Mouse (Mus musculus): ENCODE measurements around the gene Hrh2. TPM values are rescaled to one million over a fixed set of nuclear protein-coding genes. Genes with fewer than 3 reads are reported as not detected.

The Hrh2 gene
- polyA plus RNA-seq, 1 experiment from 2014 or later, result 0.31 TPM

DNA sequence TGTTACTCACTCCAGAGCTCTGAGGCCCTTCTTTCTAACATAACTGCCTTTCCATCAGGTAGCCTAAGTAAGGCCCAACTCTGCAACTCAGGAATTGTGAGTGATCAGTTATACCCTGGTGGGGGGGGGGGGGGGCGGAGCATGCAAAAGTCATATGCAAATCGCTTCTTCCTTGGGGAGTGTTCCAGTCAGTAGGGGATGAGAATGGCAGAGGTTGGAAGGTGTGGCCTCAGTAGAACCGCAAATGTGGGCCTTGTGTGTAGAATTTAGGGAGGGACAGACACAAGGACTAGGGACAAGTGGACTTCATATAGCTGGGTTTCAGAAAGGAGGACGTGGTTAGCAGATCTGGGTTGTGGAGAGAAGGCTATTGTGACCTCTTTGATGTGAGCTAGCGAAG lies 23.3 kb downstream of the Hrh2 start:
- DNase-seq (ENCODE audit: low spot score) (no peak), ATAC-seq (ENCODE audit: low read depth) (no peak)
- no peak overlapping the region for H3K4me2 ChIP-seq (ENCODE audit: low read depth, low read length)
- H3K9ac ChIP-seq (ENCODE audit: low read depth, low read length), result no peak overlapping the region
- no peaks in the 10 kb centered on the region for H3K36me3 ChIP-seq (ENCODE audit: control insufficient read depth, insufficient read depth, low read length)
- WGBS, result 58% methylated on average over 4 of the region's 5 CpGs
- H3K9me3 ChIP-seq (ENCODE audit: control insufficient read depth, low read length), result no peaks in the 10 kb centered on the region
- H3K4me1 ChIP-seq (ENCODE audit: control insufficient read depth, insufficient read depth, low read length), result no peaks in the 10 kb centered on the region
- no peaks in the 10 kb centered on the region for H3K27me3 ChIP-seq (replicated peaks; ENCODE audit: control insufficient read depth, insufficient read depth, low read length)
- H3K4me3 ChIP-seq (ENCODE audit: low read depth, low read length), result no peak overlapping the region
- H3K27ac ChIP-seq (replicated peaks; ENCODE audit: low read depth, low read length), result no peak overlapping the region

DNA sequence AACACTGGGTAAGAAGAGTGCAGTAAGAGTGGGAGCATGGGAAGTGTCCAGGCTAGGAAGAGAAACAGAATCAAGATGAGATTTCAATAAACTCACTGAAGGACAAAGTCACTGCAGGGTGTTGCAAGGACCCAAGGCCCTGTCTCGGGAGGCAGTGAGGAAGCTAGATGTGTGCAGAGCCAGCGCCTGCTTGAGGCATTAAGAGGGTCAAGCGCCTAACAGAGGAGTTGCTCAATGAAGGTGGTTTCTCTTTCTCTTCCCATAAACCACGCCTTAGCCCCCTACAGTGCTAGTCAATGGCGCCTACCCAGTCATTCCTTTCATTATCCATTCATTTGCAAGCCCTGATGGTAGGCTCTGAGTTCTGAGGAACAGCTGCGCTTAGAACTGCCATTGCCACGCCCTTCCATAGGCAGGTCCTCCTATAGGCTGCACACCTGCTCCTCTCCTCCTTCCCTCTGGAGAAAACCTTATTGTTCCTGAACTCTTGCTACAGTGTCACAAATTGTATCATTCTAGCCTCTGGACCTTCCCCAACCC lies 23.9 kb downstream of the Hrh2 start:
- Histone ChIP-seq H3K9ac (ENCODE audit: low read depth, low read length) (no peak overlapping the region), H3K27me3 (replicated peaks; ENCODE audit: control insufficient read depth, insufficient read depth, low read length) (no peaks in the 10 kb centered on the region), H3K4me3 (ENCODE audit: low read depth, low read length) (no peak overlapping the region), H3K9me3 (ENCODE audit: control insufficient read depth, low read length) (no peaks in the 10 kb centered on the region), H3K27ac (replicated peaks; ENCODE audit: low read depth, low read length) (no peak overlapping the region), H3K36me3 (ENCODE audit: control insufficient read depth, insufficient read depth, low read length) (no peaks in the 10 kb centered on the region), H3K4me1 (ENCODE audit: control insufficient read depth, insufficient read depth, low read length) (no peaks in the 10 kb centered on the region), H3K4me2 (ENCODE audit: low read depth, low read length) (no peak overlapping the region)
- no peak for ATAC-seq (ENCODE audit: low read depth)
- 40% methylated on average over 7 of the region's 7 CpGs for WGBS
- no peak for DNase-seq (ENCODE audit: low spot score)

DNA sequence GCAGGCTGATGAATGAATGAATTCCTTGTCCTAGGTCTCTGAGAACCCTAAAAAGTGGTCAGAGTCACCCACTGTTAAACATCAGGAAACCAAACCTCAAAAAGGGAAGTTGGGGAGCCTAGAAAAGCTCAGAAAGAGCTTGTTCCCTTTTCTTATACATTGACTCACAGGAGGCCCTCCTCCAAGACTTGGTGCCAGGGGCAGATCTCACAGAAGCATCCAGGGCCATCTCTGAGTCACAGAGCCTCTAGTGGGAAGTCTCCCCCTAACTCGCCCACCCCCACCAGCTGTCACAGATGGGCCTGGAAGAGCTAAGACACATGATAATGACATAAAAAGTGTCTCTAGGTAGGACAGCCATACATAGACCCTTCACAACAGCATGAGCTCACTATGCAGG lies 26.4 kb downstream of the Hrh2 start:
- H3K9ac ChIP-seq (ENCODE audit: low read depth, low read length), result no peak overlapping the region
- 89% methylated on average over 1 of the region's 1 CpGs for WGBS

DNA sequence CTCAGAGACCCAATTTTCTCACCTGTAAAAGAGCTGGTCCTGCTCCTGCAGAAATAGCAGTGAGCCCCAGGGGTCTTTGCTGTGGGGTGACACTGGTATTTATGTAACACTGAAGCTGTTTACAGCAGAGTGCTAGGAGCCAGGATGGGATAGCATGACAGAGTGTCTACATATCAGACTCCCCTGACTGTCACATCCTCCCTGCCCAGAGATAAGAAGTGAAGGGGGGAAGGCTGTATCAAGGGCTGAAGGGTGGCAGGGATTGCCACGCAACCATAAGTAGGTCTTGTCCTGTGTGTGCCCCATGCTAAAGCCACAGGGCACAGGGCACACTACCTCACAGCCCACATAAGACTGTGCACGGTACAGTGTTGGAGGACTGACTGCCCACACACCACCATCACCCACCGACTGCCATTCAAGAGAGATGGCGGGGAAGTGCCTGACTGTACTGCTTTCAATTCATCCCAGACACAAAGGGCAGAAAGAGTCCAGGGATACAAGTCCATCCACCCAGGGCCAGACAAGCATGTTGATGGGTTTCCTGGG lies 29.8 kb downstream of the Hrh2 start:
- ATAC-seq (ENCODE audit: low read depth) (no peak), DNase-seq (ENCODE audit: low spot score) (no peak)
- no peaks in the 10 kb centered on the region for H3K27me3 ChIP-seq (replicated peaks; ENCODE audit: control insufficient read depth, insufficient read depth, low read length)
- 86% methylated on average over 4 of the region's 4 CpGs for WGBS
- no peak overlapping the region for H3K27ac ChIP-seq (replicated peaks; ENCODE audit: low read depth, low read length)
- no peaks in the 10 kb centered on the region for H3K36me3 ChIP-seq (ENCODE audit: control insufficient read depth, insufficient read depth, low read length)
- no peak overlapping the region for H3K9ac ChIP-seq (ENCODE audit: low read depth, low read length)
- no peaks in the 10 kb centered on the region for H3K9me3 ChIP-seq (ENCODE audit: control insufficient read depth, low read length)
- H3K4me3 ChIP-seq (ENCODE audit: low read depth, low read length), result no peak overlapping the region
- no peaks in the 10 kb centered on the region for H3K4me1 ChIP-seq (ENCODE audit: control insufficient read depth, insufficient read depth, low read length)
- H3K4me2 ChIP-seq (ENCODE audit: low read depth, low read length), result no peak overlapping the region

More for the DNA sequence above, 26.4 kb downstream of the Hrh2 start:
- DNase-seq (ENCODE audit: low spot score) (no peak), ATAC-seq (ENCODE audit: low read depth) (no peak)
- H3K4me3 ChIP-seq (ENCODE audit: low read depth, low read length), result no peak overlapping the region
- H3K4me2 ChIP-seq (ENCODE audit: low read depth, low read length), result no peak overlapping the region
- H3K9me3 ChIP-seq (ENCODE audit: control insufficient read depth, low read length), result no peaks in the 10 kb centered on the region
- no peaks in the 10 kb centered on the region for H3K36me3 ChIP-seq (ENCODE audit: control insufficient read depth, insufficient read depth, low read length)
- H3K27ac ChIP-seq (replicated peaks; ENCODE audit: low read depth, low read length), result no peak overlapping the region
- no peaks in the 10 kb centered on the region for H3K4me1 ChIP-seq (ENCODE audit: control insufficient read depth, insufficient read depth, low read length)
- no peaks in the 10 kb centered on the region for H3K27me3 ChIP-seq (replicated peaks; ENCODE audit: control insufficient read depth, insufficient read depth, low read length)

DNA sequence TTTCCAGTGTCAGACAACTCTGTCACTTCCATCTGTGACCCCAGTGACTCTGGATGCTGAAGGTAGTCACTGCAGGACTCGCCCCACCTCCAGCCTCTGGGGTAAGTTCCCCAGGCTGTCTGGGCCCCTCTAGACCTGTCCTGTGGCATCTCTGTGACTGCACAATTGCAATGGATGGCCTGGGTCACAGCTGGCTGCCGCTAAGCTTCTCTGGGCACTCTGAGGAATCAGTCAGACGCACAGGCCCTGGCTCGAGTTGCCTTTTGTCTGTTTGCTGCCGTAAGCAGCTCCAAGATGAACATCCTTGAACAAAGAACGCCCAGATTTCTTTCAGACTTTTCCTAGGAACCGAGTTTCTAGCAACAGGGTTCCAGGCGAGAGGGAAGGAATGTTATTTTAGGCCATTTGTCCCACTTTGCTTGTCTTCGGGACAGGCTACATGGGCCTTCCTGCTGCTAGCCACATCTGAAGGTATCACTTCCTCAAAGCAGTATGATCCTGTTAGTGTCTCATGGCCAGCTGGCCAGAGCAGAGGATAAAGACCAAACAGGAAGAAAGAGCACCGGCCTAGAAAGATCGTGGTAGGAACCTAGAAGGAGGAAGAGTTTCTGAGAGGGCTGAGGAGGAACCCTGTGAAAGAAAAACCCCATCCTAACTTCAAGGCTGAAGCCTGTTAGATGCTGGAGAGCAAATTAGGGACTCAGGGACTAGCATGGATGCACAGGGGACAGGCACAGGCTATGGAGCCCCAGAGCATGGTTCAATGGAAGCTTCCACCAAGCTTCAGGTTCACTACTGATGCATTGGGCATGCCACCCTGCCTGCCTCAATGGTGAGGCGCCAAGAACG lies 31.2 kb downstream of the Hrh2 start:
- no peak overlapping the region for H3K27ac ChIP-seq (replicated peaks; ENCODE audit: low read depth, low read length)
- H3K27me3 ChIP-seq (replicated peaks; ENCODE audit: control insufficient read depth, insufficient read depth, low read length), result no peaks in the 10 kb centered on the region
- DNase-seq (ENCODE audit: low spot score), result no peak
- H3K4me3 ChIP-seq (ENCODE audit: low read depth, low read length), result no peak overlapping the region
- ATAC-seq (ENCODE audit: low read depth), result no peak
- WGBS, result 48% methylated on average over 13 of the region's 13 CpGs
- no peaks in the 10 kb centered on the region for H3K36me3 ChIP-seq (ENCODE audit: control insufficient read depth, insufficient read depth, low read length)
- no peak overlapping the region for H3K9ac ChIP-seq (ENCODE audit: low read depth, low read length)
- H3K4me1 ChIP-seq (ENCODE audit: control insufficient read depth, insufficient read depth, low read length), result no peaks in the 10 kb centered on the region
- no peak overlapping the region for H3K4me2 ChIP-seq (ENCODE audit: low read depth, low read length)
- H3K9me3 ChIP-seq (ENCODE audit: control insufficient read depth, low read length), result no peaks in the 10 kb centered on the region

DNA sequence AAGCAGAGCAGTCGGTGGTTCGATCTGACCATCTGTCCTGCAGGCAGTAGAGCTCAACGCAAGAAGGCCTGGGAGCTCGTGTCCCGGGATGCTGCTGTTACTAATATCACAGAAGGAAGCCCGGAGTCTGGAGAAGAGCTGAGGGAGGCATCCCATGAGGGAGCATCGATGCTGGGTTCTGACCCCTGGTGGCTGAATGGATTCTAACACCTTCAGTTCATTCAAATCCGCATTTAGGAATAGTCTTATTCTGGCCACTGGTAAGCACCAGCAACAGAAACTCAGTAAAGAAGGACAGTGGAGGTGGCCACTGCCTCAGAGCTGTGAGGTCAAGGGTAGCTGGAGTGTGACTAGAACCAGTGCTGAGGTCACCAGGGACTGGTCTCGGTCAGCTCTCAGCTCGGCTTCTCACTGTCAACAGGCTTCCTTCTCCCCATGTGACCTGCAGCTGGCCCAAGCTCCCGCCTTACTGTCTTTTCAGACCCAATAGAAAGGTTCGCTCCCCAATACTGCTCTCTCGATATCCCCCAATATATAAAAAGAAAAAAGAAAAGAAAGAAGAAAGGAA lies 36.1 kb downstream of the Hrh2 start:
- Histone ChIP-seq H3K4me1 (ENCODE audit: control insufficient read depth, insufficient read depth, low read length) (no peaks in the 10 kb centered on the region), H3K4me2 (ENCODE audit: low read depth, low read length) (no peak overlapping the region), H3K9ac (ENCODE audit: low read depth, low read length) (no peak overlapping the region), H3K9me3 (ENCODE audit: control insufficient read depth, low read length) (no peaks in the 10 kb centered on the region), H3K4me3 (ENCODE audit: low read depth, low read length) (no peak overlapping the region), H3K36me3 (ENCODE audit: control insufficient read depth, insufficient read depth, low read length) (no peaks in the 10 kb centered on the region), H3K27me3 (replicated peaks; ENCODE audit: control insufficient read depth, insufficient read depth, low read length) (no peaks in the 10 kb centered on the region), H3K27ac (replicated peaks; ENCODE audit: low read depth, low read length) (no peak overlapping the region)
- whole genome bisulfite sequencing, result 23% methylated on average over 13 of the region's 13 CpGs
- no peak for ATAC-seq (ENCODE audit: low read depth)
- peak; percentile 75 for DNase-seq (ENCODE audit: low spot score)

DNA sequence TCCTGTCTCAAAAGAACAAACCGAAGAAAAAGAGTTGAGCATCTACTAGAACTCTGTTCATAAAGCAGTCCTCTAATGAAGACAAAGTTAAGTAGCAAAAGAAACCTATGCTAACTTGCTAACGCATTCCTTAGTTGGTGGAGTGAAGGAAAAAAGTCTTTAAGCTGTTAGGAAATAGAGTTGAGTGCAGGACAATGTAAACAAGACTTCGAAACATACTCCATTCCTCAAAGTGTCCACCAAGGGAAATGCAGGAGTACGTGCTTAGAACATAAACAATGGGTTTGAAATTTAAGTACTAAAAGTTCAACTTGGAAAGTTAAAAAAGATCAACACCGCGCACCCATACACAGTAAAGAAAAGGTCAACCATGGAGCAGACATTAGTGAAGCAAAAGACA lies 38.2 kb downstream of the Hrh2 start:
- Histone ChIP-seq H3K4me1 (ENCODE audit: control insufficient read depth, insufficient read depth, low read length) (no peaks in the 10 kb centered on the region), H3K9me3 (ENCODE audit: control insufficient read depth, low read length) (no peaks in the 10 kb centered on the region), H3K9ac (ENCODE audit: low read depth, low read length) (no peak overlapping the region), H3K27me3 (replicated peaks; ENCODE audit: control insufficient read depth, insufficient read depth, low read length) (no peaks in the 10 kb centered on the region), H3K4me3 (ENCODE audit: low read depth, low read length) (no peak overlapping the region), H3K4me2 (ENCODE audit: low read depth, low read length) (no peak overlapping the region), H3K36me3 (ENCODE audit: control insufficient read depth, insufficient read depth, low read length) (no peaks in the 10 kb centered on the region), H3K27ac (replicated peaks; ENCODE audit: low read depth, low read length) (no peak overlapping the region)
- no peak for ATAC-seq (ENCODE audit: low read depth)
- no peak for DNase-seq (ENCODE audit: low spot score)
- WGBS, result 86% methylated on average over 6 of the region's 6 CpGs

DNA sequence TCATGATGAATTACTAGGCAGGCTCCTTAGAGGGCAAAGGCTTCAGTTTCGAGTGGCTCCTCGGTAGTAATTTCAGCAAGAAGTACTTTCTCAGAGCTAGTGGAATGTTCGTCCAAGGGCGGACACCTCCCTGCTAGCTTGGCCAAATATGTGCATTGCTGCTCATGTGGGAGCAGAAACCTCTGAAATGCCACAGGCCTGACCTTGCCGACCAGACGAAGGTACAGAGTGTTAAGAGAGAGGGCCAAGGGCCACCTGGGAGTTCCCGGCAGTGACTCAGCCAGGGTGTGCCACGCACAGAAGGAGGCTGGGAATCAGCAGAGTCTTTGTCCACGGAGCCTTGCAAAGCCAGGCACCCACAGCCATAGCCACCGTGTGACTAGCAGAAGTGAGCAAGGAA lies 39.9 kb downstream of the Hrh2 start:
- Histone ChIP-seq H3K36me3 (ENCODE audit: control insufficient read depth, insufficient read depth, low read length) (no peaks in the 10 kb centered on the region), H3K9me3 (ENCODE audit: control insufficient read depth, low read length) (no peaks in the 10 kb centered on the region), H3K27me3 (replicated peaks; ENCODE audit: control insufficient read depth, insufficient read depth, low read length) (no peaks in the 10 kb centered on the region), H3K4me3 (ENCODE audit: low read depth, low read length) (no peak overlapping the region), H3K27ac (replicated peaks; ENCODE audit: low read depth, low read length) (no peak overlapping the region), H3K9ac (ENCODE audit: low read depth, low read length) (no peak overlapping the region), H3K4me1 (ENCODE audit: control insufficient read depth, insufficient read depth, low read length) (no peaks in the 10 kb centered on the region), H3K4me2 (ENCODE audit: low read depth, low read length) (no peak overlapping the region)
- no peak for ATAC-seq (ENCODE audit: low read depth)
- DNase-seq (ENCODE audit: low spot score), result no peak
- WGBS, result 71% methylated on average over 10 of the region's 10 CpGs
